Mouse (Mus musculus) mouse embryonic stem cell (cell line): ENCODE results near the gene Hacd4.

Source experiments
- in situ Hi-C, 2 experiments: fragments of 300-500 bp; cut with MboI; formaldehyde crosslinking; loops; 1 replicate in 1 of 2; 3 replicates in 1 of 2; pipeline ENCODE4 v1.14.3; 2019 to 2020; ENCODE audit warnings: low sequenced_read_pairs in 2 of 2, low pct_unique_long_range_greater_than_20kb in 1 of 2, mixed read lengths in 1 of 2; ENCODE audit not compliant: unreplicated experiment in 1 of 2

Gene Hacd4

GRCm38 (mm10) chr4:88372293-88373224 is 66.2 kb downstream of the Hacd4 start:
- in situ Hi-C loops = no loop called here

GRCm38 (mm10) chr4:88370819-88371218 is 67.9 kb downstream of the Hacd4 start:
- in situ Hi-C loops = no loop called here

- in situ Hi-C loops = no loop called here
These were observed 68.8 kb downstream of the Hacd4 start for GRCm38 (mm10) chr4:88369951-88370350.

- in situ Hi-C loops = no loop called here
These were observed 81.3 kb downstream of the Hacd4 start for GRCm38 (mm10) chr4:88357431-88357830.

- in situ Hi-C loops = no loop called here
These were observed 82.1 kb downstream of the Hacd4 start for GRCm38 (mm10) chr4:88356652-88357051.

GRCm38 (mm10) chr4:88350910-88351309 is 87.8 kb downstream of the Hacd4 start:
- in situ Hi-C loops = no loop called here
